Mouse (Mus musculus): Measurements from ENCODE around the gene Gm21094.
"Not testable (repeated sequence)": the region's sequence is repeated elsewhere in the genome, so short reads cannot be mapped to it uniquely, and the experiment has no call there.

Gm21094 gene

DNA sequence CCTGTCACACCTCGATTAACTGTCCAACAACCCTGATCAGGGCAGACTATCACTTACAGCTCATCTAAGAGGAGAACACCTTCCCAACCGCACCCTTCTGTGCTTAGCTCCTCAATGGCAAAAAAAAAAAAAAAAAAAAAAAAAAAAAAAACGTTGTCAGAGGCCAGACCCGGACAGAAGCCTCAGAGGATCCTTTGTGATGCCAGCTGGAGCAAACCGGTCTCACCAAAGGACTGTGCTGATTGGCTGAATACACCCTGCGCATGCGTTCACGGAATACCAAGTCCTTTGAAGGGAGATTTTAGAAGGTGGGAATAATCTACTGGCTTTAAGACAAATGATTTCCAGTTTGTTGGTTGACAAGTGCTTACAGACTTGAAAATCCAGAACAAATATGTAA is at the start of gene Gm21094:
Gm21094 (minus strand) TSS at position 101 of the 400 bp plus-strand sequence.
- DNase-seq (ENCODE audit: low spot score in 2 of 2): not testable (repeated sequence)

Data from frontal cortex, postnatal 25 days (tissue).